In the genomic region with DNA sequence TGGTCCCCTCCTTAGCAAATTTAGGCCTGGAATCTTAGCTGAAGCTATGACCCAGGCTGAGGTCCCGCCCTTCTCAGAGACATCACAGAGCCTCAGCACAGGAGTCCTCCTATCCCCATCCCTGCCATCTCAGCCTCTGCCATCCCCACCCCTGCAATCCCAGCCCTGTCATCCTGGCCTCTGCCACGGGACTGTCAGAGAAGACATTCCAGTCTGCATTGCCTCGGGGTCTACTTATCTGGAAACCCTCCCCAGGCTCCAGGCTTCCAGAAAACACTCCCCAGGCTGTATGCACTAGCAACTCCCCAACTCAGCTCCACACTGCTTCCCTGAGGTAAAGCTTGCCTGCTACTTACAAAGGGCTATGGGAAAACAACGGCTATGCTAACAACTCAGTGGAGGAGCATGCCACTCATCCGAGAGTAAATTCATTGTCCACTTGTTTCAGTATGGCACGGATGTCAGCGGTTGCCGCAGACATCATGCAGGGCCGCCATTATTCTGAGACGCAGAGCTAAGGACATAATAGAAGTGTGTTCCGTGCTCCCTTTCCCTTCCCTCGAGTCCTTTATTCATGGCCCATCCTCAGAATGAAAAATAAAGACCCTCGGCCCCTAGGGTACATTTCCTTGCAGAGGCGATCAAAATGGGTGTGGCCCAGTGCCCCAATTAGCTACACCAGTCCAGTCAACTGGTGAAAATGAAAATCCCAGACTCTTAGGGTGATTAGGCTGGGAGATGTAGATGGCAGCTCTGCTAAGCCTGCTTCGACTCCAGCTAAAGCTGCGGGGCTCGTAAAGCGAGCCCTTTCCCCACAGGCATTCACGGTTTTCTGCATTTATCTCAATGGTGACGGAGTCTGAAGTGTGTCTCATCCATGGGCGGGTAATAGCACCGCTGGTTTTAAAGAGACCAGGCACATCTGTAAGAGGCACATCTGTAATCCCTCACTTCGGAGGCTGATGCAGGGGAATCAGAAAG, we compare ENCODE assay signal across 14 mouse cellular contexts. TPM values are rescaled to one million over a fixed set of nuclear protein-coding genes. Genes with fewer than 3 reads are reported as not detected.
A peak's percentile ranks its signal among the peaks of the same experiment; 100 is the strongest.
DNase-seq lines count a peak whose midpoint lies in the region; ATAC-seq lines count a peak whose summit lies in the region.
"Had no signal": no experiment of that assay in that cellular context is flagged by ENCODE, and none has a peak within 500 bp of the region (broad histone marks: within the 10 kb centered on the region; RNA-seq: fewer than 3 reads in every experiment).

No protein-coding gene starts in this region.

- 0 out of 2 replicates have a peak, but pooled peaks cover 3% of the 10 kb centered on the region for H3K9me3 ChIP-seq in embryonic facial prominence, embryonic 13.5 days
- no peaks in the 10 kb centered on the region for H3K9me3 ChIP-seq in hindbrain, embryonic 13.5 days
- H3K9me3 ChIP-seq in midbrain, embryonic 15.5 days, result no peaks in the 10 kb centered on the region
- H3K9me3 ChIP-seq: kidney, embryonic 15.5 days; stomach, embryonic 15.5 days had no signal

- H3K4me3 ChIP-seq in embryonic facial prominence, embryonic 13.5 days, result no peak overlapping the region
- peak overlapping the region; percentile 20 for H3K4me3 ChIP-seq in hindbrain, embryonic 13.5 days
- no peak overlapping the region; the same call in 1 of the 2 replicates for H3K4me3 ChIP-seq in midbrain, embryonic 15.5 days
- H3K4me3 ChIP-seq: kidney, embryonic 15.5 days; left cerebral cortex, adult 2 months; stomach, embryonic 15.5 days had no signal

- WGBS in embryonic facial prominence, embryonic 13.5 days, result 61% methylated on average over 23 of the region's 23 CpGs
- WGBS in hindbrain, embryonic 13.5 days, result 18% methylated on average over 23 of the region's 23 CpGs
- 16% methylated on average over 23 of the region's 23 CpGs for WGBS in midbrain, embryonic 15.5 days

- no peak overlapping the region for H3K4me2 ChIP-seq in embryonic facial prominence, embryonic 13.5 days
- H3K4me2 ChIP-seq in hindbrain, embryonic 13.5 days, result peak overlapping the region; percentile 50
- H3K4me2 ChIP-seq in midbrain, embryonic 15.5 days, result peak overlapping the region; percentile 36
- H3K4me2 ChIP-seq: kidney, embryonic 15.5 days; stomach, embryonic 15.5 days had no signal

- no peaks in the 10 kb centered on the region for H3K36me3 ChIP-seq in embryonic facial prominence, embryonic 13.5 days
- H3K36me3 ChIP-seq in hindbrain, embryonic 13.5 days, result no peaks in the 10 kb centered on the region
- no peaks in the 10 kb centered on the region for H3K36me3 ChIP-seq in midbrain, embryonic 15.5 days (replicated peaks)
- H3K36me3 ChIP-seq: kidney, embryonic 15.5 days; stomach, embryonic 15.5 days had no signal

- peak; percentile 30 for DNase-seq in ES-CJ7 (ENCODE audit: low read depth, low spot score)
- no peak for DNase-seq in adipocyte (ENCODE audit: low spot score)
- no peak for DNase-seq in kidney, postnatal 10 days
- DNase-seq: gastrocnemius, postnatal 36 days; heart, postnatal 14 days; right cerebral cortex, adult 18-20 months had no signal

- H3K4me1 ChIP-seq in embryonic facial prominence, embryonic 13.5 days, result peaks cover 26% of the 10 kb centered on the region
- H3K4me1 ChIP-seq in hindbrain, embryonic 13.5 days (replicated peaks), result peaks cover 23% of the 10 kb centered on the region
- peaks cover 22% of the 10 kb centered on the region for H3K4me1 ChIP-seq in midbrain, embryonic 15.5 days
- H3K4me1 ChIP-seq: kidney, embryonic 15.5 days had no signal

- 0 out of 2 replicates have a peak overlapping the region, but pooled peaks have one; percentile 16 for H3K27ac ChIP-seq in embryonic facial prominence, embryonic 13.5 days
- peak overlapping the region; percentile 83 for H3K27ac ChIP-seq in hindbrain, embryonic 13.5 days
- peak overlapping the region; percentile 68 for H3K27ac ChIP-seq in midbrain, embryonic 15.5 days
- H3K27ac ChIP-seq: kidney, embryonic 15.5 days; left cerebral cortex, adult 2 months had no signal

- no peaks in the 10 kb centered on the region for H3K27me3 ChIP-seq in embryonic facial prominence, embryonic 13.5 days
- no peaks in the 10 kb centered on the region for H3K27me3 ChIP-seq in hindbrain, embryonic 13.5 days
- no peaks in the 10 kb centered on the region for H3K27me3 ChIP-seq in midbrain, embryonic 15.5 days (replicated peaks)
- H3K27me3 ChIP-seq: kidney, embryonic 15.5 days; stomach, embryonic 15.5 days had no signal

- H3K9ac ChIP-seq in embryonic facial prominence, embryonic 13.5 days, result no peak overlapping the region
- peak overlapping the region; percentile 54 for H3K9ac ChIP-seq in hindbrain, embryonic 13.5 days
- H3K9ac ChIP-seq in midbrain, embryonic 15.5 days, result no peak overlapping the region; the same call in 1 of the 2 replicates
- H3K9ac ChIP-seq: kidney, embryonic 15.5 days; stomach, embryonic 15.5 days had no signal

- no peak for ATAC-seq in embryonic facial prominence, embryonic 13.5 days (ENCODE audit: insufficient number of reproducible peaks, insufficient read depth, low FRiP score, low TSS enrichment, low read depth)
- ATAC-seq in hindbrain, embryonic 13.5 days (ENCODE audit: low FRiP score), result peak; percentile 70
- peak; percentile 67 for ATAC-seq in midbrain, embryonic 15.5 days (replicated peaks)
- no peak for ATAC-seq in megakaryocyte-erythroid progenitor cell, adult 5-6 weeks (replicated peaks; ENCODE audit: low FRiP score, low TSS enrichment, poor library complexity, severe bottlenecking)
- no peak for ATAC-seq in erythroblast, adult 5-6 weeks (replicated peaks; ENCODE audit: low FRiP score, poor library complexity, severe bottlenecking)

RNA-seq across cellular contexts. Expression of a gene that starts 29.1 kb away (rescaled TPM):
- polyA plus RNA-seq in embryonic facial prominence, embryonic 13.5 days (2015; fragmentation: Nextera tagmentation; extraction: Ambion mirVana), result 9.4 and 10.0 TPM in 2 replicates
- 2.1 and 2.5 TPM in 2 replicates for polyA plus RNA-seq in hindbrain, embryonic 13.5 days (2015; fragmentation: Nextera tagmentation; extraction: Ambion mirVana)
- 2.3 TPM in 2 replicates for polyA plus RNA-seq in midbrain, embryonic 15.5 days (2015; fragmentation: Nextera tagmentation; extraction: Ambion mirVana)
- total RNA-seq in megakaryocyte-erythroid progenitor cell, adult 5-6 weeks (2014; fragmentation: Nextera tagmentation), result 0.55 and 0.96 TPM in 2 replicates
- 0.34 and 1.0 TPM in 2 replicates for total RNA-seq in megakaryocyte-erythroid progenitor cell, adult 5-6 weeks (2017)
- total RNA-seq in erythroblast, adult 5-6 weeks (2015; ENCODE audit: low replicate concordance), result 0.19 and 1.5 TPM in 2 replicates
- total RNA-seq in erythroblast, adult 5-6 weeks (2017; ENCODE audit: low replicate concordance), result 1.1 and 1.4 TPM in 2 replicates

RNA-seq across cellular contexts. Expression of a gene that starts 44.0 kb away (rescaled TPM):
- polyA plus RNA-seq in embryonic facial prominence, embryonic 13.5 days (2015; fragmentation: Nextera tagmentation; extraction: Ambion mirVana), result 58.2 and 59.5 TPM in 2 replicates
- polyA plus RNA-seq in hindbrain, embryonic 13.5 days (2015; fragmentation: Nextera tagmentation; extraction: Ambion mirVana), result 34.6 and 35.1 TPM in 2 replicates
- 28.3 and 30.8 TPM in 2 replicates for polyA plus RNA-seq in midbrain, embryonic 15.5 days (2015; fragmentation: Nextera tagmentation; extraction: Ambion mirVana)
- total RNA-seq in megakaryocyte-erythroid progenitor cell, adult 5-6 weeks (2014; fragmentation: Nextera tagmentation), result 10.3 and 15.3 TPM in 2 replicates
- total RNA-seq in megakaryocyte-erythroid progenitor cell, adult 5-6 weeks (2017), result 12.3 and 19.9 TPM in 2 replicates
- total RNA-seq in erythroblast, adult 5-6 weeks (2015; ENCODE audit: low replicate concordance), result 3.8 TPM in 2 replicates
- 7.1 and 8.2 TPM in 2 replicates for total RNA-seq in erythroblast, adult 5-6 weeks (2017; ENCODE audit: low replicate concordance)

Comparison
In these comparisons a context has a peak if more than half of its experiments do, and no peak if none do; other contexts are left out.
1. ATAC-seq: peak in hindbrain, embryonic 13.5 days (single experiment) and midbrain, embryonic 15.5 days (single experiment); none in embryonic facial prominence, embryonic 13.5 days (single experiment), megakaryocyte-erythroid progenitor cell, adult 5-6 weeks (single experiment) and erythroblast, adult 5-6 weeks (single experiment).
2. H3K27ac ChIP-seq: peak in every context shown above with its lines; median percentile 83 in hindbrain, embryonic 13.5 days; 68 in midbrain, embryonic 15.5 days; 16 in embryonic facial prominence, embryonic 13.5 days.